Mouse (Mus musculus): ENCODE measurements at regions not wholly inside any gene's neighbourhood (a gene's known extent, or its start where the extent isn't known, plus 50 kb on each side); places are given as distances from the start of the nearest gene placed in this dataset.

- TF ChIP-seq CTCF (conservative IDR thresholded peaks at IDR 0.05; ENCODE audit: low read length), result no peak
- TF ChIP-seq POU5F1 (IDR thresholded peaks at IDR 0.05; ENCODE audit: borderline replicate concordance, low read length), result no peak
- TF ChIP-seq NANOG (IDR thresholded peaks at IDR 0.05; ENCODE audit: borderline replicate concordance, low read length), result no peak
These were observed 226.7 kb downstream of the Etnk1 start for GRCm38 (mm10) chr6:143393543-143394207.
